Mouse (Mus musculus): ENCODE data around the gene Sdc4. TPM values are rescaled to one million over a fixed set of nuclear protein-coding genes. Genes with fewer than 3 reads are reported as not detected.

Gene Sdc4
- polyA plus RNA-seq, 1 experiment from 2014 or later, result 81.5 TPM

Other genes starting within 250 kb of the Sdc4 start
- not detected in 2 replicates for gene Wfdc15a, start 243.8 kb downstream of the Sdc4 start, polyA plus RNA-seq (2015; fragmentation: Nextera tagmentation; extraction: Ambion mirVana)
- gene Wfdc15b, start 222.2 kb downstream of the Sdc4 start, polyA plus RNA-seq (2015; fragmentation: Nextera tagmentation; extraction: Ambion mirVana), result not detected in 2 replicates
- gene Svs2, start 205.4 kb downstream of the Sdc4 start, polyA plus RNA-seq (2015; fragmentation: Nextera tagmentation; extraction: Ambion mirVana), result not detected in 2 replicates
- gene Svs3b, start 187.2 kb downstream of the Sdc4 start, polyA plus RNA-seq (2015; fragmentation: Nextera tagmentation; extraction: Ambion mirVana), result not detected in 2 replicates
- gene Svs4, start 165.4 kb downstream of the Sdc4 start, polyA plus RNA-seq (2015; fragmentation: Nextera tagmentation; extraction: Ambion mirVana), result not detected in 2 replicates
- not detected in 2 replicates for gene Svs3a, start 154.6 kb downstream of the Sdc4 start, polyA plus RNA-seq (2015; fragmentation: Nextera tagmentation; extraction: Ambion mirVana)
- gene Svs6, start 127.1 kb downstream of the Sdc4 start, polyA plus RNA-seq (2015; fragmentation: Nextera tagmentation; extraction: Ambion mirVana), result not detected in 2 replicates
- not detected in 2 replicates for gene Svs5, start 111.1 kb downstream of the Sdc4 start, polyA plus RNA-seq (2015; fragmentation: Nextera tagmentation; extraction: Ambion mirVana)
- gene Slpi, start 54.8 kb downstream of the Sdc4 start, polyA plus RNA-seq (2015; fragmentation: Nextera tagmentation; extraction: Ambion mirVana), result 2.2 and 2.7 TPM in 2 replicates
- gene Rbpjl, start 40.7 kb downstream of the Sdc4 start, polyA plus RNA-seq (2015; fragmentation: Nextera tagmentation; extraction: Ambion mirVana), result 0.59 and 1.0 TPM in 2 replicates
- gene Matn4, start 38.7 kb downstream of the Sdc4 start, polyA plus RNA-seq (2015; fragmentation: Nextera tagmentation; extraction: Ambion mirVana), result 66.0 and 105 TPM in 2 replicates
- 56.0 and 65.9 TPM in 2 replicates for gene Sys1, start 13.1 kb upstream of the Sdc4 start, polyA plus RNA-seq (2015; fragmentation: Nextera tagmentation; extraction: Ambion mirVana)
- gene Gm20458, start 17.1 kb upstream of the Sdc4 start, polyA plus RNA-seq (2015; fragmentation: Nextera tagmentation; extraction: Ambion mirVana), result 7.7 and 8.3 TPM in 2 replicates
- not detected in 2 replicates for gene Trp53tg5, start 29.8 kb upstream of the Sdc4 start, polyA plus RNA-seq (2015; fragmentation: Nextera tagmentation; extraction: Ambion mirVana)
- gene Dbndd2, start 42.2 kb upstream of the Sdc4 start, polyA plus RNA-seq (2015; fragmentation: Nextera tagmentation; extraction: Ambion mirVana), result 2.1 and 3.0 TPM in 2 replicates
- 49.6 and 52.6 TPM in 2 replicates for gene Pigt, start 53.6 kb upstream of the Sdc4 start, polyA plus RNA-seq (2015; fragmentation: Nextera tagmentation; extraction: Ambion mirVana)
- 46.5 and 53.4 TPM in 2 replicates for gene Wfdc2, start 118.5 kb upstream of the Sdc4 start, polyA plus RNA-seq (2015; fragmentation: Nextera tagmentation; extraction: Ambion mirVana)
- not detected in 2 replicates for gene Spint3, start 129.6 kb upstream of the Sdc4 start, polyA plus RNA-seq (2015; fragmentation: Nextera tagmentation; extraction: Ambion mirVana)
- gene Wfdc6a, start 141.6 kb upstream of the Sdc4 start, polyA plus RNA-seq (2015; fragmentation: Nextera tagmentation; extraction: Ambion mirVana), result 0.80 TPM in 1 of 2 replicates, not detected in the other
- not detected in 2 replicates for gene Eppin, start 149.7 kb upstream of the Sdc4 start, polyA plus RNA-seq (2015; fragmentation: Nextera tagmentation; extraction: Ambion mirVana)
- not detected in 2 replicates for gene Wfdc6b, start 169.6 kb upstream of the Sdc4 start, polyA plus RNA-seq (2015; fragmentation: Nextera tagmentation; extraction: Ambion mirVana)
- gene Wfdc8, start 169.7 kb upstream of the Sdc4 start, polyA plus RNA-seq (2015; fragmentation: Nextera tagmentation; extraction: Ambion mirVana), result not detected in 2 replicates
- gene Wfdc16, start 194.9 kb upstream of the Sdc4 start, polyA plus RNA-seq (2015; fragmentation: Nextera tagmentation; extraction: Ambion mirVana), result not detected in 2 replicates
- gene Wfdc10, start 212.2 kb upstream of the Sdc4 start, polyA plus RNA-seq (2015; fragmentation: Nextera tagmentation; extraction: Ambion mirVana), result 0.89 TPM in 1 of 2 replicates, not detected in the other
- gene Wfdc9, start 212.7 kb upstream of the Sdc4 start, polyA plus RNA-seq (2015; fragmentation: Nextera tagmentation; extraction: Ambion mirVana), result not detected in 2 replicates
- not detected in 2 replicates for gene Wfdc11, start 230.2 kb upstream of the Sdc4 start, polyA plus RNA-seq (2015; fragmentation: Nextera tagmentation; extraction: Ambion mirVana)
- not detected in 2 replicates for gene Wfdc13, start 241.2 kb upstream of the Sdc4 start, polyA plus RNA-seq (2015; fragmentation: Nextera tagmentation; extraction: Ambion mirVana)

Data from embryonic facial prominence, embryonic 13.5 days (tissue).